Mouse (Mus musculus) ES-E14 (cell line): Measurements from ENCODE around the gene Nfs1. TPM values are rescaled to one million over a fixed set of nuclear protein-coding genes. Genes with fewer than 3 reads are reported as not detected.

ENCODE experiments used
- DNase-seq: peaks from one replicate; pipeline ENCODE4 v3.0.0-alpha.2; 2013; ENCODE audit warnings: low read depth, low spot score
- H3K27ac ChIP-seq: 2 replicates; pipeline ENCODE4 v1.5.1; 2012; ENCODE audit warnings: low read depth, mild to moderate bottlenecking, low read length, moderate library complexity, mixed read lengths; ENCODE audit not compliant: poor library complexity, insufficient read depth, severe bottlenecking
- H3K36me3 ChIP-seq: 2 replicates; pipeline ENCODE4 v1.6.1; 2012; ENCODE audit warnings: mild to moderate bottlenecking, low read length, moderate library complexity, mixed read lengths; ENCODE audit not compliant: control insufficient read depth, poor library complexity, insufficient read depth, severe bottlenecking
- H3K4me1 ChIP-seq, 2 experiments: fragments of 150-350 bp in 1 of 2; sonication (generic) in 1 of 2; 2 replicates each; pipeline ENCODE4 v1.6.1; 2012; ENCODE audit warnings: low read length in 2 of 2, mild to moderate bottlenecking in 1 of 2, mixed read lengths in 1 of 2; ENCODE audit not compliant: control insufficient read depth in 2 of 2, insufficient read depth in 2 of 2, poor library complexity in 1 of 2
- H3K4me3 ChIP-seq, 2 experiments: fragments of 150-350 bp in 1 of 2; sonication (generic) in 1 of 2; 2 replicates each; pipeline ENCODE4 v1.5.1; 2012; ENCODE audit warnings: low read length in 2 of 2, low read depth in 1 of 2, mild to moderate bottlenecking in 1 of 2, mixed read lengths in 1 of 2; ENCODE audit not compliant: insufficient read depth in 1 of 2, poor library complexity in 1 of 2, severe bottlenecking in 1 of 2
- H3K9ac ChIP-seq: 2 replicates; pipeline ENCODE4 v1.6.1; 2012; ENCODE audit warnings: low read depth, mild to moderate bottlenecking, low read length, mixed read lengths; ENCODE audit not compliant: poor library complexity, insufficient read depth, severe bottlenecking
- H3K9me3 ChIP-seq: fragments of 150-350 bp; sonication (generic); 2 replicates; pipeline ENCODE4 v1.6.1; 2012; ENCODE audit warnings: low read depth, mild to moderate bottlenecking, low read length; ENCODE audit not compliant: control insufficient read depth, insufficient read depth
- CHD2 ChIP-seq: IDR thresholded peaks from 2 replicates; pipeline ENCODE4 v1.6.1; 2014; ENCODE audit warnings: mild to moderate bottlenecking, low read depth, low read length, inconsistent platforms
- HCFC1 ChIP-seq: IDR thresholded peaks from 2 replicates; pipeline ENCODE4 v1.6.1; 2012; ENCODE audit warnings: low read length, inconsistent platforms, borderline replicate concordance; ENCODE audit not compliant: insufficient read depth
- MAFK ChIP-seq: IDR thresholded peaks from 2 replicates; pipeline ENCODE4 v1.6.1; 2014; ENCODE audit warnings: mild to moderate bottlenecking, low read depth, low read length, inconsistent platforms; ENCODE audit not compliant: insufficient read depth
- ZC3H11A ChIP-seq: IDR thresholded peaks from 2 replicates; pipeline ENCODE4 v1.6.1; 2012; ENCODE audit warnings: low read depth, mild to moderate bottlenecking, inconsistent platforms, low read length, borderline replicate concordance
- ZNF384 ChIP-seq: IDR thresholded peaks from 2 replicates; pipeline ENCODE4 v1.6.1; 2012; ENCODE audit warnings: low read depth, low read length, inconsistent platforms
- in situ Hi-C, 2 experiments: fragments of 600-800 bp; cut with MboI; formaldehyde crosslinking; loops; one replicate each; pipeline ENCODE4 v1.15.1; 2025; ENCODE audit warnings: low sequenced_read_pairs in 2 of 2, inconsistent platforms in 1 of 2; ENCODE audit not compliant: unreplicated experiment in 2 of 2
- total RNA-seq: library from RNA; depleted of rRNA; stranded (reverse); fragments of 300-350 nt; gene quantifications from 2 replicates; pipeline ENCODE4 v1.2.3, GENCODE M21; 2012; rRNA removed

Gene Nfs1
- total RNA-seq, 1 experiment: 41.6 TPM

DNA sequence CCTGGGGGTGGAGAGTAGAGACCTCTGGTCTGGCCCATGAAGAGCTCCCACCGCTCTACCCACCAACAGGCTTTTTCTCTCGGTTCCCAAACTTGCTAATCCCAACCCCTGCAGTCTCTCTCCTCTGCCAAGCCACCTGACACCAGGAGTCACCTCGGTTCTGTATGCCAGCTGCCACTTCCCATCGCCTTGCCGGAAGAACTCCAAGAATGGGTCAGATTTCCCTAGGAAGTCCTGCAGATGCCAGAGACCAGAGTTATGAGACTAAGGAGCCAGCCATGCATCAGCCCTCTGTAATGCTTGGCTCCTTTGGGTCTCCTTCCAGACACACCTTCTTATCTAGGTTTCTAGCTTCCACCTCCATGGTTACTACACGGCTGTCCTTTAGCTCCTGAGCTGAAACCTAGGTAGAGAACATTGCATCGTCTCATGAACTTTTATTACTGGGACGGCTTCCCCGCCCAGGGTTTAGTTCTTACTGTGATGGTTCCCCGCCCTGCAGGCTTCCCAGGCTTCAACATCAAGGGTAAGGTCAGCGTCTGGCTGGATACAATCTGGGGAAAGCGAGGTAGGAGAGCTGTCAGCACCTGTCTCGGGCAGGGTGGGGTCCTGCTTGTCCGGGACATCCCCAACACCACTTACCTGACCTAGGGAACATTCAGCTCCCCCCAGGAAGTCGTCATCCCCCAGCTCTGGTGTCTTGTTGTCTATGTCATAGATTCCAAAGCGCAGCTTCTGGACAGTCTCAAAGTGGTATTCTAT, 65.4 kb downstream of the Nfs1 start:
- H3K36me3 ChIP-seq: peaks cover 26% of the 10 kb centered on the region; the same call in 1 of the 2 replicates
- TF ChIP-seq ZNF384 (no peak), HCFC1 (no peak), MAFK (no peak), ZC3H11A (no peak), CHD2 (no peak)
- H3K4me3 ChIP-seq: no peak overlapping the region
- DNase-seq: no peak
- H3K4me1 ChIP-seq: peaks cover 4 to 11% of the 10 kb centered on the region in 2 experiments; a peak in 3 of 4 replicates
- in situ Hi-C loops: no loop called here
- H3K9me3 ChIP-seq: no peaks in the 10 kb centered on the region
- H3K27ac ChIP-seq: no peak overlapping the region
- no peak overlapping the region for H3K9ac ChIP-seq

DNA sequence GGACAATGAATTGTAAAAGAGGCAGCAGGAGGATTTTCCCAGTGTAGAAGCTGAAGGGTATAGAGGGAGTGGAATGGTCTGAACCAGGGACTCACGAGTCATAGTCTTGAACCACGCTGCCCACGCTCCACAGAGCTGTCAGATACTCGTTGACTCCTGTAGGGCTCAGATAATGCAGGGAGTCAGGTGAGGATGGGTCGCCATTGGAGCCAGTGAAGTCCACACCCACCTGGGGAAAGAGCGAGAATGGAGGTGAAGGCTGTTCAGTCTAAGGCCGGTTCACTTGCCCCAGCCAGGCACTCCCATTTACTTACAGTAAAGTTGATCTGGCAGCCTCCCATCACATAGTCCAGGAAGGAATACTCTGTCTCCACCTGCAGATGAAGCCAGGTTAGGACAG, 66.5 kb downstream of the Nfs1 start:
- H3K9ac ChIP-seq: no peak overlapping the region
- H3K36me3 ChIP-seq: peaks cover 26% of the 10 kb centered on the region; the same call in 1 of the 2 replicates
- no peak overlapping the region for H3K4me3 ChIP-seq
- no peak overlapping the region for H3K27ac ChIP-seq
- DNase-seq: no peak
- in situ Hi-C loops: no loop called here
- H3K9me3 ChIP-seq: no peaks in the 10 kb centered on the region
- TF ChIP-seq MAFK (no peak), HCFC1 (no peak), ZNF384 (no peak), CHD2 (no peak), ZC3H11A (no peak)
- H3K4me1 ChIP-seq: peaks cover 4 to 11% of the 10 kb centered on the region in 2 experiments; a peak in 3 of 4 replicates

DNA sequence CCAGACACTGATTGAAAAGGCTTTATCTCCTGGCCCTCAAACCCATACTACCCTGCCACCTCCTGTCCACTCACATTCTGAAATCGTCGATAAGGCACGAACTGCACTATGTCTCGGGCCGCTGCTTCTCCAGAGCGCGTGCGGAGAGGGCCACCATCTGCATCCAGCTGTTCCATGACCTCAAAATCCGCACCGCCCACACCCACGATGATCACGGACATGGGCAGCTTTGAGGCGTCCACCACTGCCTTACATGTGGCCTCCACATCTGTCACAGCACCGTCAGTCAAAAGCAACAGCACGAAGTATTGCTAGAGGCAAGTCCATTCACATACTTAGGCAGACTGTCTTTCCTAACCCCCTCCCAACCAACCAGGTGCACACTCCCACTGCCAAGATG, 70.3 kb downstream of the Nfs1 start:
- H3K9ac ChIP-seq: no peak overlapping the region
- H3K4me1 ChIP-seq: peaks cover 2 to 7% of the 10 kb centered on the region in 2 experiments; a peak in 3 of 4 replicates
- H3K4me3 ChIP-seq: no peak overlapping the region; a peak in 1 of 4 replicates
- H3K36me3 ChIP-seq: peaks cover 22% of the 10 kb centered on the region; the same call in 1 of the 2 replicates
- no peaks in the 10 kb centered on the region for H3K9me3 ChIP-seq
- no peak overlapping the region for H3K27ac ChIP-seq
- in situ Hi-C loops: no loop called here
- no peak for DNase-seq
- TF ChIP-seq HCFC1 (no peak), ZC3H11A (no peak), ZNF384 (no peak), CHD2 (no peak), MAFK (no peak)

Other genes starting within 250 kb of the Nfs1 start
- 61.7 and 81.6 TPM in 2 replicates for gene Uqcc1, start 213.9 kb downstream of the Nfs1 start, total RNA-seq
- not detected in 2 replicates for gene Gm15557, start 203.5 kb downstream of the Nfs1 start, total RNA-seq
- 0.09 and 0.11 TPM in 2 replicates for gene Gdf5, start 198.8 kb downstream of the Nfs1 start, total RNA-seq
- gene Cep250, start 187.7 kb downstream of the Nfs1 start, total RNA-seq: 22.2 and 24.2 TPM in 2 replicates
- 0.98 and 1.5 TPM in 2 replicates for gene 6430550D23Rik, start 136.2 kb downstream of the Nfs1 start, total RNA-seq
- gene Ergic3, start 136.1 kb downstream of the Nfs1 start, total RNA-seq: 134 and 213 TPM in 2 replicates
- 0.22 and 0.26 TPM in 2 replicates for gene Fer1l4, start 91.2 kb downstream of the Nfs1 start, total RNA-seq
- gene Spag4, start 79.0 kb downstream of the Nfs1 start, total RNA-seq: 1.9 and 2.6 TPM in 2 replicates
- gene Cpne1, start 32.2 kb downstream of the Nfs1 start, total RNA-seq: 42.8 and 66.1 TPM in 2 replicates
- 21.8 and 22.1 TPM in 2 replicates for gene Rbm12, start 32.2 kb downstream of the Nfs1 start, total RNA-seq
- 19.5 and 23.0 TPM in 2 replicates for gene Gm28036, start 17.1 kb downstream of the Nfs1 start, total RNA-seq
- 211 and 216 TPM in 2 replicates for gene Romo1, start 147 bp downstream of the Nfs1 start, total RNA-seq
- gene Rbm39, start 36.1 kb upstream of the Nfs1 start, total RNA-seq: 399 and 411 TPM in 2 replicates
- 44.1 and 51.9 TPM in 2 replicates for gene Phf20, start 52.3 kb upstream of the Nfs1 start, total RNA-seq
- gene Cnbd2, start 168.1 kb upstream of the Nfs1 start, total RNA-seq: 1.6 and 2.9 TPM in 2 replicates
- 26.0 and 27.9 TPM in 2 replicates for gene Scand1, start 168.5 kb upstream of the Nfs1 start, total RNA-seq